Mouse (Mus musculus) mesoderm, embryonic 11.5 days (tissue): ENCODE results near the gene Bend7.
A peak's percentile ranks its signal among the peaks of the same experiment; 100 is the strongest.

Experiments
- DNase-seq: peaks from one replicate; pipeline ENCODE4 v3.0.0-alpha.2; 2012; ENCODE audit warnings: low read depth, low spot score

Bend7 gene

DNA sequence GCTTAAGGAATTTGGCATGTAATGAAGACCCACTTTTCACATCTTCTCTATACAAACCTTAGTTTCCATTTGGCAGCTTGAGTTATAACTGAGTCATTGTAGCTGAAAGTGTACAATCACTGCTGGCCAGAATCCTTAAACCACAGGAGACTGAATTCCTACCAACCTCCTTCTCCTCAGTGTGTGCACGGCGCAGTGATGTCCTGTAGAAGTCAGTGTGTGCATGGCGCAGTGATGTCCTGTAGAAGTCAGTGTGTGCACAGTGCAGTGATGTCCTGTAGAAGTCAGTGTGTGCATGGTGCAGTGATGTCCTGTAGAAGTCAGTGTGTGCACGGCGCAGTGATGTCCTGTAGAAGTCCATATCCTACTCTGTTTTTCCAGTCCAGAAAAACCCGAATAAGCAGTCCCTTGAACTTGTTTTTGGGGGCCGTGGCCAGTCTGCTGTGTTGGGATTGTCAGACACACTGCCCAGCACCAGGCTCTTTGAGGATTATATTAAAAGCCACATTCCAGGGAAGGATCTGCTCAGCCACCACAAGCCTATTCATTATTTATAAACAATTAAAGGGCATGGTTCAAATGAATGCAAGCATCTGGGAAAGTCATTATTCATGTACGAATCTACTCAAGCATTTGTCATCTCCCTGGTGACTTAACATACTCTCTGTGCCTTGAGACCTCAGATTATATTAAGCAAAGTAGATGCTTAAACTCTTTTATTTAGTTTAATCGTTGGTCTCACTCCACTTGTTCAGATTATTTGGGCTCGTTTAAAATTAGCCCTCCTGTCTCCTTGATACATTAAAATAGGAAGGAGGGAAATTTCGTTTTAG, 65.4 kb downstream of the Bend7 start:
- DNase-seq, result peak; percentile 18

DNA sequence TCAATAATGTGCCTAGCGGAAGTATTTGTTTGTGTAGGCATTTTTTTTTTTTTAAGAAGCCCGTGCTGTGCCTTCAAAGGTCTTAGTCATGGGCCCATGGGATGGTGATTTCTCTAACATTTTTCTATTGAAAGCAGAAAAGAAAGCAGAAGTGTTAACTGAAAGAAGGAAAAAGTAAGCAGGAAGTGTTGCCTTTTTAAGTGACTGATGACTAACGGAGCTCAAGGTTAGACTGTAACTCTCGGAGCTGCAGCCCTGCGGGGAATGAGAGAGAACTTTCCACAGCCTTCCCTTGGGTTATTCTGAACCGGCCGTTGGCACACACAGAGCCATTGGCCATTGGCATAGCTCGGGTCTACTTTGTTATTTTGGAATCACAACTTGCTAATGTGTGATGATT, 66.4 kb downstream of the Bend7 start:
- DNase-seq, result no peak

DNA sequence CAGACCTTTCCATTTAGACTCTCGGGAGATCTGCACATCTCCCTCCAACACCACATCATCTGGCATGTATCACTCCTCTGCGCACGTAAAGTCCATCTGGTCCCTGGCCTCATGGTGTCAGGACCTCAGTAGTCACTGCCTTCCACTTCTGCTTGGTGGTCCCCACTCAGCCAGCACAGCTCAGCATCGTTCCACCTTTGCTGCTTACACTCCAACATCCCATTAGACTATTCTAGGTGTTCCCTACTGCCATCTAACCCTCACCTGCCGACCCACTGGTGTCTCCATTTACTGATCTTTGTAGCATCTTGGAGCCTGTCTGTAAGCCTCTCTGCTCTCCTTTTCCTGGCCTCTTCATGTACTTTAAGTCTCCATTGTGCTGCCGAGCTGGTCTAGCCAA, 67.4 kb downstream of the Bend7 start:
- no peak for DNase-seq

DNA sequence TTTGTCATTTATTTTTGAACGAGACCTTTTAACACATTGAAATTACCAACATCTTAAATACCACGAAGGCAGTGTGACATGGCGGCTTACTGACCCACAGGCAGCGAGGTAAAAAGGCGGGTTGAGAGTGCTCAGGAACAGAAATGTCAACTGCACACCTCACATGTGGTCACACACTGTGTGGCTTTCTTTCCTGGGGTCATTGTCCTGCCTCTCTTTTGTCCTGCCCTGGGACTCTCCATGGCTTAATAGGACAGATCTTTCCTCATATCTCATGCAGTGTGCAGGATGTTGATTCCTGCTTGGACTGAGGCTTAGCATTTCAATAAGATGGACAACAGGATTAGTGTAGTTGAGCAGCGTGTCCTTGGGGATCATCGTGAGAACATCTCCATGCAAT, 69.6 kb downstream of the Bend7 start:
- no peak for DNase-seq

DNA sequence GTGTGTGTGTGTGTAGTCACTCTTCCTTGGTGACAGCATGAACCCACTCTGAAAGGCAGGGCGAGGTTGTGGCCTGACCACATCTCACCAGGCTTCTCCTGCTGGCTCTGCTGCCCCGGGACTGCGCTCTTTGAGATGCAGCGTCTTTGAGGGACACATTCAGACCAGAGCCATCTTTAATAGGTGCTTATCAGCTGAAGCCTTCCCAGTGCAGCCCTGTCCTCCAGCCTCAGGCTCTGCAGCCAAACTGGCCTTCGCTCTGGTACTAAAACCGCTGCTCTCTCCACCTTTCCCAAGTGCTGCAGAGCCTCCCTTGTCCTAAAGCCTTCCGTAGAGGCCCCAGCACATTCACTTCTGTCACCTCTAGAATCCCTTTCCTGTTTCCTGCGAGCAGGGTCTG, 74.0 kb downstream of the Bend7 start:
- DNase-seq, result no peak

DNA sequence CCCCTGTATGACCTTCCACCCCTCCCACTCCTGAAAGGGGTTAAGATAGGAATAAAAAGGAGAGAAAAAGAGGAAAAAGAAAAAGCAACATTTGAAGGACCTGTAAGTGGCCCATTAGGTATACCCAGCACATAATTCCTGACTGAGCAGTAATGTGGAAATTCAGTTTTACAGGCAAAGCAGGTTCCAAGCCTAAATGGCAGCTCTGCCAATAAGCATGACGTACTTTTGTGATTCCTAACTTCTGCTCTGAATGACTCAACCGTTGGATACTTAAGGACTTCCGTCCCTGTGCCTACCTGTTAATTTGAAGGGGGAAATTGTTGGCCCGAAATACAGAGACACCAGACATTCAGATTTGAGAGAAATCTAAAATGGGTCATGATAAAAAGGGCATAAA, 74.9 kb downstream of the Bend7 start:
- no peak for DNase-seq

DNA sequence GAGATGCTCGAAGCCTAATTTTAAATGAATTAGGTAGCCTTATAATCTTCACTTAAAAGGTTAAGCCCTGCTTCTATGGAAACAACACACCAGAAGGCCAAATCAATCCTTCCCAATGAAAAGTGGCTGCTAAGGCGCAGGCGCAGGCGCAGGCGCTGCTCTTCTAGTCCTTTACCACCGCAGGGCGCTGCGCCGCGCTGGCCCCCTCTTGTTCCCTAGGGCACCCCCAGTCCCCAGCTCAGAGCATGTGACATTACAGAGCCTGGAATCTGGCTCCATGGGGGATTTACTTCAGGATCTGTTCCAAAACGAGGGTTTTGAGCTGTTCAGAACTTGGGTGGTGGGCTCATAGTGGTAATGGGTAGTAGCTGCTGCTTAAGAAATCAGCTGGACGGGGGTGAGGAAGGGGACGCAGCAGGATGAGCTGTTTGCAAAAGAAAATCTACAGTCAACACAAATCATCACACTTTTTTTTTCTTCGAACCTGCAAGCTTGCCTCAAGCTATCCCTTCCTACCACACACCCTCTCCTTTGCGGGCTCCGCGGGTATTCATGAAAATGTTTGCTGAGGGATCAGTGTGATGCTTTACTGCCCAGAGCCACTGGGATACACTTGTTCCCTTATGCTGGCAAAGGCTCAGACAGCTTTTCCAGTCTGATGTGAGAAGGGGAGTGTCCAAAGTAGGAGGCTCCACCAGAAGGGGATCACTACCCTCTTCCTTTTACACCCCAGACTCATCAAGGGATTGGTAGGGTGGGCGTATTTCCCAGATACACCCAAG, 85.0 kb downstream of the Bend7 start:
- no peak for DNase-seq

DNA sequence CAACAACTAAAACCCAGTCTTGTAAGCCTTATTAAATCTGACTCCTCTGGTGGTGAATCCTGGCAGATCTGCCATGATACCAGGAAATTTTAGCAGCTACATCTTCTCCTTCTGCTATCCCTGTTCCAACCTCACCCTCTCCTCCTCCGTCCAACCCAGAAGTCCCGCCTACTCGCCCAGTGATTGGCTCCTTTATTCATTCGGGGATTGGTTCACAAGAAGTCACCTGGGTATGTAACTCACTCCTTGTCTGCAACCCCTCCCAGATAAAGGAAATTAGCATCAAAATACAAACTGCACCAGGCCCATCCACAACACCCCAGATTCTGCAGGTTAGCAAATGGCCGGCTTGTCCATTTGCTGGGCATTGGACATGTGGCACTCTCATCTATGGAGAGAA, 98.7 kb downstream of the Bend7 start:
- no peak for DNase-seq

DNA sequence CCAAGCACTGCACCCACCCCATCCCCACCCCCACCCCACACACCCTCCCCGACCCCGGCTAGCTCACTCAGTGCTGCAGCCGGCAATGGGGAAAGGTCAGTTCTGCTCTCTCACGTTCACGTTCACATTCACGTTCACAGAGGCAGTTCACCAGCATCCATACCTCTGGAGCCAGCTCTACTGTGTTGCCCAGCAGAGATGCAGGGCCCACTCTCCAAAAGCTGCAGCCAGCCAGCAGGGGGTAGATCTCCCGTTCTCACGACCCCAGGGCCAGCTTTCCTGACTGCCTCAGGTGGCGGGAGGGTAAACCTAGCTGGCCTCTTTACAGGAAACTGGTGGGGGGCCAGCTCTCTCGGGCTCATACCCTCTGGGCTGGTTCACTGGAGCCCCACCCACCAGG, 100.0 kb downstream of the Bend7 start:
- no peak for DNase-seq

DNA sequence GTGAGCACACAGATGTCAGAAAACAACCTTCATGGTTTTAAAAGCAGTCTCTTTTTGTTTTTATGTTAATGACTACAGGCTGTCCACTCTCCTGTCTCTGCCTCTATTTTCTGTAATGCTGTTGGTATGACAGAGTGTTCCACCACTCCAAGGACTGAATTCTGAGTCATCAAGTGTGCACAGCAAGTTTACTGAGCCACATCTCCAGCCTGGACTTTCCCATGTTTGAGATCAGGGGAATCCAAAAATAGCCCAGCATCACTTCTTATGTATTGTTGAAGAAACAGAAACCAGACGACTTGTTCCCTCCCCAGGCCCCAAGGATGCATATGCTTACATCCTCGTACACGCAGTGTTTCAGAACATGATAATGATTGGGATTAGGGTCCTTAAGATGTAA, 102.6 kb downstream of the Bend7 start:
- DNase-seq, result no peak

DNA sequence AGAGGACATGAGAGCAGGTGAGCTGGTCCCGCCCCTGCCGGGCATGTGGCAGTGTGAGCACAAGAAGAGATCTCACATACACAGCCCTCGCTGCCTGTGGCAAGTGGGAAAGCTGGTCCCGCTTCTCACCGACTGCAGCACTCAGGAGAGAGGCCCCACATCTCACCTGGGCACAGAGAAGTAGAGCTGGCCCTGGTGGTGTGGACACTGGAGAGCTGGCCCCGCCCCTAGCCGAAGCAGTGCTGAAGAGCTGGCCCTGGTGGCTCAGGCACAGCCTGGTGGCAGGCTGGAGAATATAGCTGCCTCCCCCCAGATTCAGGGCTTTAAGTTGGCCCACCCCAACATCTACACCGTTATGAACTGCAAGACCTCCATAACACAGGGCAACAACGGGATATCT, 106.4 kb downstream of the Bend7 start:
- no peak for DNase-seq

DNA sequence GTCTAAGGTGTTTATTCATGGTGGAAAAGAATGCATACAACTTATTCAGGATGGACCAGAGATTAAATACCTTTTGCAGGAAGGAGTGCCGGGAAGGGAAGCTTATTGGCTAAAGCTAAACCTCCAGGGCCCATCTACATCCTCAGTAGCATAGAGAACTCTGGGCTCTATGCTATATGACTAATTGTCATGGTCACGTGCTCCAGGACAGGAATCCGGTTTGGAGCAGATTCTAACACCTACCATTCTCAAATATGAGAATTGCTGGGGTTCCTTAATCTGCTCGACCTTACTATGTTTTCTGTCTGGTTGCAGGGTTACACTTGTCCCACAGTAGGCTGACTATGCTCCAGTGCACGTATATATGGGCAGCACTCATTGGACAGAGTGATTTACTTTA, 110.4 kb downstream of the Bend7 start:
- no peak for DNase-seq

DNA sequence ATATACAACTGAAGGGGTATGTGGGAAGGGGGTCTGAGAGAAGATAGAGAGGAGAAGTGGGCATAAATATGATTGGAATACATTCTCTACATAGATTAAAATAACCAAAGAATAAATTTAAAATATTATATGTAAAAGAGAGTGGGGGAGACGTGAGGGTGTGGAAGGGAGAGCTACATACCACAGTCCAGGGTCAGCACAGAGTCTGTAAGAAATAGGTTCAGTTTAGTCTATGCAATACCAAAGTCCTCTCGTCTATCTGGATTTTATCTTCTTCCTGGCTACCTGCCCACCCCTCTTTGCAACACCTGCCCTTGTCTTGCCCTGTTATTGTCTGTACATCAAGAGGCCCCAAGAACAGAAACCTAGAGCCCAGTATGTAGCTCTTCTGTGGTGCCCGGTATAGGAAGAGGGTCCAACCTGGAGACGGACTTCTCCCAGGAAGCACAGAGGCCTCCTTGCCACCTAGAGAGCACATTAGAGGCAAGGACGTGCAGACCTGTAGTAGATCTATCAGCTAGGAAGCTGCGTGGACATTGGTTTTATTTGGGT, 110.9 kb downstream of the Bend7 start:
- no peak for DNase-seq

DNA sequence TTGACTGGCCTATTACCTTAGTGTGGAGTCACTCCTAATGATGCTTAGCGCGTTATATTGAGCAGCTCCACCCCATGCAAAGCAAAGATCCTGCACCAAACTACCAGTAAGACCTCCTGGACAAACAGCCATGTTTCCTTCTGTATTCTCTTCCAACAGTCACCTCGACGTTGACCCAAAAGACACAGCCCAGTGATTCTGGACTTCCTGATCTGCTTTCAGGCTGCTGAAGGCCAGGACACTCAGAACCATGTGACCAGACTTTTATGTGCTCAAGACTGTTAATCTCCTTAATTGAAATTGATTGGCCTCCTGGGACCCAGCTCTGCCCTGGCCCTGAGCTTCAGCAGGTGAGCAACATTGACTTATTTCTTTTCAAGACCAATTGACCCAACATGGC, 111.4 kb downstream of the Bend7 start:
- peak; percentile 12 for DNase-seq

DNA sequence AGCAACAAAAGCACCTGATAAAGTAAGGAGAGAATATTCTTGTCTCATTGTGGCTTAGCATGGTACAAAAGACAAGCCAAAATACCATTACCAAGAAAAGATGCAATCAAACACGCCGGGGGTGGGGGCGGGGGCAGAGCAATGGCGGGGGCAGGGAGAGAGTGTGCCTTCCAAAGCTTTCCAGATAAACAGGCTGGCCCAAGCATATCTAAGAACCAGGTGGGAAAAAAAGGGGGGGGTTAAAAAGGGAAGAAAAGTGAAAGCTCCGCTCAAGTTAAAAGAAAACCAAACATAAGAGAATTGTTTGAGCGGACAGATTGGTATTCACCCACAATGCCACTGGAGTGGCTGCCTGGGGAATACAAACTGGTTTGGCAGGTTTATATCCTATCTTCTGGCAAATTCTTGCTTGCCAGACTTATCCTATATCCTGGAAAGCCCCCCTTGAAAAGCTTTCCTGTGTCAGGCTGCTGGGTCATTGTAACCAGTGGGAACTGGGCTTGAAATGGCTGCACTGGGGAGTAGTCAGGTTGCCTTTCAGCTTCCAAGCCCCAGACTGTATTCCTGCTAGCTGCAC, 111.9 kb downstream of the Bend7 start:
- no peak for DNase-seq

DNA sequence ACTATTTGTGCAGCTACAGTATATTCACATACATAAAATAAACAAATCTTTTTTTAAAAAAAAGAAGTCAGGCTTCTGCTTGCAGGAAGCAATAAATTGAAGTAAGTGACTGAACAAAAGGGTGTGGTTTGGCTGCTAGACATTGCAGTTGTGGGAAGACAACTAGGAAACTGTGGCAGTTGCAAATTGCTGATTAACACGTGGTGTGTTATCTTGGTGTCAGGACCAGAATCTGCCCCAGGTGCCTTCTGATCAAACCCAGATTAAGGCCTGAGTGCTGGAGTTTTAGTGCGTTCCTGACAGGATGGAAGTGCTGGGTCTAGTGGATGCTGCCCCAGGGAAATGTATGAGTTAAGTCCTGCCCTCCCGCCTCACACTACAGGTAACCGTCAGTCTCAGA, 113.9 kb downstream of the Bend7 start:
- DNase-seq, result no peak

DNA sequence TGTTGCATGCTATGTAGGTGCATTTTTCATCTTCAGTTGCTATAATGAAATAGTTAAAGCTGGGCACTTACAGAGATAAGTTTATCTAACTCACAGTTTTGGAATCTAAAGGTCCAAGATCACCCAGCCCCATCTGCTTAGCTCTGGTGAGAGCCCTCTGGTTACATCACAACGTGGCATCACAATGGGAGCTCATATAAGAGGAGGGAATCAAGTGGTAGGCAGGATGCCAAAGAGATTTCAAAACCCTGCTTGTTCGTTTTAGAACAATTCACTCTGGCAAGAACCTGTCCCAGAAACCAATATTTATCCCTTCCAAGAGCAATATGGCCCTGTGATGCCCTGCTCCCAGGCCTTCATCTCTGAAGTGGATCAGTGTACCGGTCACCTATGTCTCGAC, 114.5 kb downstream of the Bend7 start:
- no peak for DNase-seq

DNA sequence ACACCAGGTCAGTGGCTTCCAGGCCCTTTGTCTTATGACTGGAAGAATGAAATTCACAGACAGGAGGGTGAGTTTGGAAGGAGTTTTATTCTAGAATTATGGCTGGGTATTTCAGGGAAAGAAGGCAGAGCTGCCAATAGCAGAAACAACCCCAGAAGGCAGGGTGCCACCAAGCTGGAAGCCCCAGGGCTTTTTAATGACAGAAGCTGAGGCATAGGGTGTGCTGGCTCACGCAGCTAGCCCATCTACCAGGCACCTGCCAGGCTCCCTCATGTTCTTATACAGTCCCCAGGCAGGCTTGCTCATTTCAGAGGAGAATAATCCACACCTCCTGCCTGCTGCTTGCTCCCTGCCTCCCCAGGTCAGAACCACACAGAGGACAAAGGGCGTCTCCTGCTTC, 131.8 kb downstream of the Bend7 start:
- no peak for DNase-seq
